Mouse (Mus musculus): ENCODE data around the gene Klk4. TPM values are rescaled to one million over a fixed set of nuclear protein-coding genes. Genes with fewer than 3 reads are reported as not detected.
A peak's percentile ranks its signal among the peaks of the same experiment; 100 is the strongest.

Gene Klk4
- polyA plus RNA-seq, 1 experiment from 2014 or later: not detected

DNA sequence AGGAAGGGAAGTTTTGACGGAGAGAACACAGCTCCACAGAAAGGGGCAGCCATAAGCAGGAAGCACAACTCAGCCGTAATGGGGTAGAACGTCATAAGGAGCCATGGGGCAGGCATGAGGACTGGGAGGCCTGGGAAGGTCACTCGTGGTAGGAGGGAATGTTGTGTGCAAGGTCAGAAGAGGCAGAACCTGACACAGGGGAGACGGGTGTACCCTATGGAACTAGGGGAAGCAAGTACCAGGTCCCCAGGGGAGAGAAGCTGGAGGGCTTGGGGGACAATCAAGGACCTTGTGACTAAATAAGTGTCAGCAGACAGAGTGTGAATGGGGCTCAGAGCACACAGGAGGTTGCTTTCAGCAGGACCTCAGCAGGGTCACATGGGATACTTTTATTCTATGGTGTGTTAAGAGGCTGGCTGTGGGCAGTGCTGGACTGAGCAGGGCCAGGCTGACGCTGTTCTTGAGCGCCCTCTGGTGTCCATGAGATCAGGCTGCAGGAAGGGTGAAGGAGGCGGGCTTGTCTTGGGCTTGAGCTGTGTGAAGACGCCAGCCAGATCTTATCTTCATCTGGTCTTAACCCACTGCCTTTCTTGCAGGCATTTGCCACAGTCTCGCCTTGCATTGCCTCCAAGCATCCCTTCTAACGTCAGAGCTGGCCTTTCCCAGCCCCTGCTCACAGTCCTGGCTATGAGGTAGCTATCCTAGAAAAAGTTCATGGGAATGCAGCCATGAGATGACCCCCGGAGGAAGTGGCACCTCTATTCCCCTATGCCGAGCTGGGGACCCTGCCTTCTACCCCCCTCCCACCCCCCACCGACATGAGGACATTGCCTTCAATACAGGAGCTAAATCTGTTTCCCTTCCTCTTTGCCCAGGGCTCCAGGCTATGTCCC lies 38.8 kb downstream of the Klk4 start:
- Histone ChIP-seq H3K4me2 (no peak overlapping the region), H3K9me3 (replicated peaks) (no peaks in the 10 kb centered on the region), H3K4me1 (replicated peaks) (no peaks in the 10 kb centered on the region), H3K27ac (no peak overlapping the region), H3K9ac (no peak overlapping the region), H3K36me3 (no peaks in the 10 kb centered on the region), H3K4me3 (no peak overlapping the region), H3K27me3 (no peaks in the 10 kb centered on the region)
- peak; percentile 60 for ATAC-seq (replicated peaks; ENCODE audit: insufficient number of reproducible peaks, insufficient read depth, low FRiP score, low read depth)
- WGBS: 21% methylated on average over 14 of the region's 14 CpGs

DNA sequence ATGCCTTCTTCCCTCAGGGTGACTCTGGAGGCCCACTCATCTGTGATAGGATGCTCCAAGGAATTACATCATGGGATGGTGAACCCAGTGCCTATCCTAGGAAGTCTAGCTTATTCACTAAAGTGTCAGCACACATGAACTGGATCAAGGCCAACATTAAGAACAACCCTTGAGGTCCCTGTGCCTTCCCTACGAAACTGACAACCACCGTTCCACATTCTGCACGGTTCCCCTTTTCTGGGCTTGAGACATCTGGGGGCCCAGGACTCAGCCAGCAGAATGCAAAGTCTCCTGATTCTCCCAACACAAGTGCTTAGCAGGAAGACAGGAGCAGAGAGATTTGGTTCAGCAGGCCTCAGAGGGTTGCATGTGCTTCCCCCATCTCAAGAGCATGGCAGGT lies 39.6 kb downstream of the Klk4 start:
- H3K4me1 ChIP-seq (replicated peaks): no peaks in the 10 kb centered on the region
- no peaks in the 10 kb centered on the region for H3K27me3 ChIP-seq
- H3K4me3 ChIP-seq: no peak overlapping the region
- H3K27ac ChIP-seq: no peak overlapping the region
- ATAC-seq (replicated peaks; ENCODE audit: insufficient number of reproducible peaks, insufficient read depth, low FRiP score, low read depth): no peak
- 82% methylated on average over 3 of the region's 3 CpGs for WGBS
- no peak overlapping the region for H3K4me2 ChIP-seq
- H3K9me3 ChIP-seq (replicated peaks): no peaks in the 10 kb centered on the region
- no peak overlapping the region for H3K9ac ChIP-seq
- no peaks in the 10 kb centered on the region for H3K36me3 ChIP-seq

- ATAC-seq (replicated peaks; ENCODE audit: insufficient number of reproducible peaks, insufficient read depth, low FRiP score, low read depth): no peak
- 68% methylated on average over 6 of the region's 6 CpGs for WGBS
- H3K4me3 ChIP-seq: no peak overlapping the region
- H3K9ac ChIP-seq: no peak overlapping the region
- no peak overlapping the region for H3K4me2 ChIP-seq
- H3K36me3 ChIP-seq: no peaks in the 10 kb centered on the region
- no peaks in the 10 kb centered on the region for H3K9me3 ChIP-seq (replicated peaks)
- H3K27ac ChIP-seq: no peak overlapping the region
- H3K4me1 ChIP-seq (replicated peaks): no peaks in the 10 kb centered on the region
- H3K27me3 ChIP-seq: no peaks in the 10 kb centered on the region
These were observed 40.1 kb downstream of the Klk4 start for GRCm38 (mm10) chr7:43921087-43921486.

GRCm38 (mm10) chr7:43921941-43922340 lies 41.0 kb downstream of the Klk4 start:
- no peak overlapping the region for H3K4me2 ChIP-seq
- no peaks in the 10 kb centered on the region for H3K27me3 ChIP-seq
- no peak overlapping the region for H3K27ac ChIP-seq
- no peaks in the 10 kb centered on the region for H3K36me3 ChIP-seq
- no peak overlapping the region for H3K9ac ChIP-seq
- 57% methylated on average over 2 of the region's 2 CpGs for WGBS
- H3K4me3 ChIP-seq: no peak overlapping the region
- H3K9me3 ChIP-seq (replicated peaks): no peaks in the 10 kb centered on the region
- ATAC-seq (replicated peaks; ENCODE audit: insufficient number of reproducible peaks, insufficient read depth, low FRiP score, low read depth): no peak
- no peaks in the 10 kb centered on the region for H3K4me1 ChIP-seq (replicated peaks)

DNA sequence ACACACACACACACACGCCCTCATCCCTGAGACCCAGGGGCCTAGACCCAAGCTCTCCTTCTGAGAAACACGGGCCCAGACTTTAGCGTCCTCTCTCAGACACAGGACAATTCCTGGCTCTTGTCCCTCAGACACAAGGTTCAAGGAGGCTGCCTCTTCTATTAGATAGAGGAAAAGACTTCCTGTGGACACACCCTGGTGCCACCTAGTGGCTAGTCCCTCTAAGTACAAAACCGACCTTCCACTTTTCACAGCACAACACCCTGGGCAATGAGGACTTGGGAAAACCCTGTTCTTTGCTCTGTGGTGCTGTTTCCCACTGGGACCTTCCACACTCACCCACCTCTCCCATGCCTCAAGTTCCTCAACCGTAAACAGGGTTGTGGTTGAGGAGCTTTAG lies 45.0 kb downstream of the Klk4 start:
- H3K9ac ChIP-seq: no peak overlapping the region
- H3K36me3 ChIP-seq: no peaks in the 10 kb centered on the region
- H3K27me3 ChIP-seq: no peaks in the 10 kb centered on the region
- H3K9me3 ChIP-seq (replicated peaks): no peaks in the 10 kb centered on the region
- no peaks in the 10 kb centered on the region for H3K4me1 ChIP-seq (replicated peaks)
- no peak overlapping the region for H3K4me3 ChIP-seq
- ATAC-seq (replicated peaks; ENCODE audit: insufficient number of reproducible peaks, insufficient read depth, low FRiP score, low read depth): no peak
- 57% methylated on average over 5 of the region's 5 CpGs for WGBS
- no peak overlapping the region for H3K4me2 ChIP-seq
- H3K27ac ChIP-seq: no peak overlapping the region

DNA sequence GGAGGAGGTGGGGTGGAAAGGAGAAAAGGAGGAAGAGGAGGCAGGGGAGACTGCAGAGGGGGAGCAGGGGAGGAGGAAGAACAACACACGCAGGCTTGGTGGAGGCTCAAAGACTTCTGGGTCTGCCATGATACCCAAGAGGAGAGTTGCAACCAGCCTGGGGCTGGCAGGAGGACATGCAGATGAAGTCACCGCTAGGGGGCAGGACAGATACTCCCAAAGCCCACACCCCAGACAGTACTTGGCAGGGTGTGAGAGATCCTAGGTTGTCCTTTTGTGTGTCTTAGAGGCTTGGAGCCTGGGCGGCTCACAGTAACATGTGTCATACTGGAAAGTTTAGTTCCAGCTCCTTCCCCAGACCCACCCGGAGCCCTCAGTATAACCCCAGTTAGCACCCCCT lies 47.6 kb downstream of the Klk4 start:
- Histone ChIP-seq H3K9ac (no peak overlapping the region), H3K27ac (no peak overlapping the region), H3K27me3 (no peaks in the 10 kb centered on the region), H3K4me2 (no peak overlapping the region), H3K4me1 (replicated peaks) (no peaks in the 10 kb centered on the region), H3K9me3 (replicated peaks) (no peaks in the 10 kb centered on the region), H3K4me3 (no peak overlapping the region), H3K36me3 (no peaks in the 10 kb centered on the region)
- ATAC-seq (replicated peaks; ENCODE audit: insufficient number of reproducible peaks, insufficient read depth, low FRiP score, low read depth): no peak
- 39% methylated on average over 4 of the region's 4 CpGs for WGBS

DNA sequence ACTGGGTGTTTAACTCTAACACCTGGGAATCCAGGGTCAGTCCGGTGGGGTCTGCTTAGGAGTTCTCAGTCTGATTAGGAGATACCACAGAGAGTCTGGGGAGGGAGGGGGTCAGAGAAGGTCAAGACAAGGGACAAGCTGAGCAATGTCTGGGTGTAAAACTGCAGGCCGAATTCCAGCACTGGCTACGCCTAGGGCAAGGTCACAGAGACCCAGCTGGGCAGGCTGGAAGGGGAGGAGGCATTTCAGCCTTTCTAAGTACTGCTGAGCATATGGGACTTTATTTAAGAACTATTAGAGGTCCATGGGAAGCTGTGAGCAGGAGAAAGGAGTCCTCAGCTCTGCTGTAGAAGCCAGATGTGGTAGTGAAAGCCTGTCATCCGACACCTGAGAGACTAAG lies 51.4 kb downstream of the Klk4 start:
- no peak overlapping the region for H3K4me2 ChIP-seq
- no peak overlapping the region for H3K9ac ChIP-seq
- no peak for ATAC-seq (replicated peaks; ENCODE audit: insufficient number of reproducible peaks, insufficient read depth, low FRiP score, low read depth)
- H3K4me1 ChIP-seq (replicated peaks): no peaks in the 10 kb centered on the region
- WGBS: 51% methylated on average over 4 of the region's 4 CpGs
- no peaks in the 10 kb centered on the region for H3K36me3 ChIP-seq
- no peak overlapping the region for H3K4me3 ChIP-seq
- no peaks in the 10 kb centered on the region for H3K27me3 ChIP-seq
- H3K9me3 ChIP-seq (replicated peaks): no peaks in the 10 kb centered on the region
- no peak overlapping the region for H3K27ac ChIP-seq

GRCm38 (mm10) chr7:43933440-43933839 lies 52.5 kb downstream of the Klk4 start, which contains the start of gene Klk15:
Klk15 (plus strand) TSS chr7:43933740.
- WGBS: 81% methylated on average over 3 of the region's 3 CpGs
- Histone ChIP-seq H3K27ac (no peak within 1 kb of the TSS), H3K36me3 (no peaks in the 10 kb centered on the region), H3K4me1 (replicated peaks) (no peaks in the 10 kb centered on the region), H3K27me3 (no peaks in the 10 kb centered on the region), H3K9me3 (replicated peaks) (no peaks in the 10 kb centered on the region), H3K9ac (no peak within 1 kb of the TSS), H3K4me2 (no peak within 1 kb of the TSS), H3K4me3 (no peak within 1 kb of the TSS)
- no peak for ATAC-seq (replicated peaks; ENCODE audit: insufficient number of reproducible peaks, insufficient read depth, low FRiP score, low read depth)

DNA sequence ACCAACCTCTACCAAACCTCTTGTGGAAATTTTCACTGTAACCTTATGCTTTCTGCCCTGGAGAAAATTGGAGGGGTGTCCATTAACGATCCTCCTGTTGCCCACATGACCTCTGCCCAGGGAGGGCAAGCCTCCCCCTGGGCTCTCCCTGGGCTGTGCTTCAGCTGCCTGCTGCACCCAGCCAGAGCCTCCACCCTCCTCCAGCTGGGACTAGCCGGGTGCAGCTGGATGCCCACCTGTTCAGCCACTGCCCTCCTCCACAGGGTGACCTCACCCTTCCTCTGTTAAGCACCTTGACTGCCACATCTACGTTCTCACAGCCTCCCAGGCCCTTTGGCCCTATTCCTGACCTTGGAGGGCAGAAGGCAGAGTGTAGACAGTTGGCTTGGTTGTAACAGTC lies 53.8 kb downstream of the Klk4 start:
- no peaks in the 10 kb centered on the region for H3K9me3 ChIP-seq (replicated peaks)
- 51% methylated on average over 3 of the region's 3 CpGs for WGBS
- no peak overlapping the region for H3K27ac ChIP-seq
- H3K4me2 ChIP-seq: no peak overlapping the region
- no peaks in the 10 kb centered on the region for H3K27me3 ChIP-seq
- H3K4me3 ChIP-seq: no peak overlapping the region
- H3K9ac ChIP-seq: no peak overlapping the region
- no peak for ATAC-seq (replicated peaks; ENCODE audit: insufficient number of reproducible peaks, insufficient read depth, low FRiP score, low read depth)
- H3K4me1 ChIP-seq (replicated peaks): no peaks in the 10 kb centered on the region
- H3K36me3 ChIP-seq: no peaks in the 10 kb centered on the region

Other genes with a start within 250 kb of the Klk4 start
- not detected in 2 replicates for gene Ceacam18, start 246.5 kb upstream of the Klk4 start, polyA plus RNA-seq (2015; fragmentation: Nextera tagmentation; extraction: Ambion mirVana)
- gene Siglece, start 221.0 kb upstream of the Klk4 start, polyA plus RNA-seq (2015; fragmentation: Nextera tagmentation; extraction: Ambion mirVana): 0.47 and 1.0 TPM in 2 replicates
- gene Ctu1, start 209.1 kb upstream of the Klk4 start, polyA plus RNA-seq (2015; fragmentation: Nextera tagmentation; extraction: Ambion mirVana): 4.9 and 8.7 TPM in 2 replicates
- gene Klk14, start 190.7 kb upstream of the Klk4 start, polyA plus RNA-seq (2015; fragmentation: Nextera tagmentation; extraction: Ambion mirVana): not detected in 2 replicates
- gene Klk13, start 168.6 kb upstream of the Klk4 start, polyA plus RNA-seq (2015; fragmentation: Nextera tagmentation; extraction: Ambion mirVana): 0.19 and 0.34 TPM in 2 replicates
- not detected in 2 replicates for gene Klk12, start 112.3 kb upstream of the Klk4 start, polyA plus RNA-seq (2015; fragmentation: Nextera tagmentation; extraction: Ambion mirVana)
- 0.11 and 0.20 TPM in 2 replicates for gene Klk11, start 106.6 kb upstream of the Klk4 start, polyA plus RNA-seq (2015; fragmentation: Nextera tagmentation; extraction: Ambion mirVana)
- gene Klk10, start 100.1 kb upstream of the Klk4 start, polyA plus RNA-seq (2015; fragmentation: Nextera tagmentation; extraction: Ambion mirVana): 0.31 and 1.2 TPM in 2 replicates
- not detected in 2 replicates for gene Klk9, start 89.3 kb upstream of the Klk4 start, polyA plus RNA-seq (2015; fragmentation: Nextera tagmentation; extraction: Ambion mirVana)
- 17.0 and 23.9 TPM in 2 replicates for gene Klk8, start 83.6 kb upstream of the Klk4 start, polyA plus RNA-seq (2015; fragmentation: Nextera tagmentation; extraction: Ambion mirVana)
- gene Klk7, start 69.9 kb upstream of the Klk4 start, polyA plus RNA-seq (2015; fragmentation: Nextera tagmentation; extraction: Ambion mirVana): 0.08 TPM in 1 of 2 replicates, not detected in the other
- gene Klk6, start 56.7 kb upstream of the Klk4 start, polyA plus RNA-seq (2015; fragmentation: Nextera tagmentation; extraction: Ambion mirVana): not detected in 2 replicates
- not detected in 2 replicates for gene Klk5, start 39.2 kb upstream of the Klk4 start, polyA plus RNA-seq (2015; fragmentation: Nextera tagmentation; extraction: Ambion mirVana)
- gene Klk15, start 52.6 kb downstream of the Klk4 start, polyA plus RNA-seq (2015; fragmentation: Nextera tagmentation; extraction: Ambion mirVana): not detected in 2 replicates
- not detected in 2 replicates for gene Klk1b8, start 69.5 kb downstream of the Klk4 start, polyA plus RNA-seq (2015; fragmentation: Nextera tagmentation; extraction: Ambion mirVana)
- not detected in 2 replicates for gene Klk1b1, start 85.6 kb downstream of the Klk4 start, polyA plus RNA-seq (2015; fragmentation: Nextera tagmentation; extraction: Ambion mirVana)
- gene Klk1b9, start 94.9 kb downstream of the Klk4 start, polyA plus RNA-seq (2015; fragmentation: Nextera tagmentation; extraction: Ambion mirVana): not detected in 2 replicates
- not detected in 2 replicates for gene Klk1b11, start 114.7 kb downstream of the Klk4 start, polyA plus RNA-seq (2015; fragmentation: Nextera tagmentation; extraction: Ambion mirVana)
- gene Klk1b26, start 131.0 kb downstream of the Klk4 start, polyA plus RNA-seq (2015; fragmentation: Nextera tagmentation; extraction: Ambion mirVana): not detected in 2 replicates
- not detected in 2 replicates for gene Klk1b27, start 171.1 kb downstream of the Klk4 start, polyA plus RNA-seq (2015; fragmentation: Nextera tagmentation; extraction: Ambion mirVana)
- gene Klk1b21, start 221.2 kb downstream of the Klk4 start, polyA plus RNA-seq (2015; fragmentation: Nextera tagmentation; extraction: Ambion mirVana): not detected in 2 replicates
- gene Klk1b22, start 231.5 kb downstream of the Klk4 start, polyA plus RNA-seq (2015; fragmentation: Nextera tagmentation; extraction: Ambion mirVana): not detected in 2 replicates

Data from heart, embryonic 15.5 days (tissue).